Mouse (Mus musculus) common myeloid progenitor, adult 5-6 weeks (primary cell): ENCODE results near the gene Gucy2c. TPM values are rescaled to one million over a fixed set of nuclear protein-coding genes. Genes with fewer than 3 reads are reported as not detected.

Experiments used
- ATAC-seq: replicated peaks from 2 replicates; pipeline ENCODE4 v1.8.0; 2016; ENCODE audit warnings: low read depth, mild to moderate bottlenecking, moderate TSS enrichment, inconsistent platforms; ENCODE audit not compliant: poor library complexity, severe bottlenecking
- total RNA-seq: library from RNA; stranded (forward); fragments of 200-1000, 187-1606 nt; gene quantifications from 2 replicates; pipeline ENCODE4 v1.2.3, GENCODE M21; 2017

Gene Gucy2c
- total RNA-seq, 1 experiment from 2014 or later: 0.37 TPM

DNA sequence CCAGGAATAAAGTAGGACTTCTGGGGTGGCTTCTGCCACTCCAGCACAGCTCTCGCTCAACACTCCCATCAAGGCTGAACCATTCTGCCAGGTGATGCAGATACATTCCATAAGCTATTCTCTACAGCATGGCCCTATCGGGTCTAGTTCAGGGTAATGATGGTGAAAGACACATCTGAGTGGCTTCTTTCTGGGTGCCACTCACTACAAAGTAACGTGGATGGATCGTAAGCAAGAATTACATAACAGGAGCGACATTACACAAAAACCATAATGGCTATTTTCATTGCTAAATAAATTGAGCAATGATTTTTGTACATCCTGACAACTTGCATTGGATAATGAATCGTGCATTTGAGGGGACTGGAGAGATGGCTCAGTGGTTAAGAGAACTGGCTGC lies 106.6 kb downstream of the Gucy2c start:
- no peak for ATAC-seq

DNA sequence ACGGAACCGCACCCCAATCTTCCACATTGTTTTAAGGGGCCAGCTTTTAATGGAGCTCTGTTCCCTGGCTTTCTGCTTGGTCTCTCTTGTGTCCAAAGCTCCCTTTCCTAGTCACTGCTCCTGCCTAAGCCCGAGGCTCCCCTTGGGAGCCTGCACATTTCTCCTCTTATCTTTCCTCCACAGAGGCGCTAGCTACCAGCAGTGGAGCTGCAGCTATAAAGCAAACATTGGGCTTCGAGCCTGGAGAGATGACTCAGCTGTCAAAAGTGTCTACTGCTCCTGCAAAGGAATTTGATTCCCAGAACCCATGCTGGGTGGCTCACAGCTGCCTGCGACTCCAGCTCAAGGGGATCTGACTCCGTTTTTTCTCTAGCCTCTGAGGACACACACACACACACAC lies 109.1 kb downstream of the Gucy2c start:
- peak; percentile 88 for ATAC-seq

DNA sequence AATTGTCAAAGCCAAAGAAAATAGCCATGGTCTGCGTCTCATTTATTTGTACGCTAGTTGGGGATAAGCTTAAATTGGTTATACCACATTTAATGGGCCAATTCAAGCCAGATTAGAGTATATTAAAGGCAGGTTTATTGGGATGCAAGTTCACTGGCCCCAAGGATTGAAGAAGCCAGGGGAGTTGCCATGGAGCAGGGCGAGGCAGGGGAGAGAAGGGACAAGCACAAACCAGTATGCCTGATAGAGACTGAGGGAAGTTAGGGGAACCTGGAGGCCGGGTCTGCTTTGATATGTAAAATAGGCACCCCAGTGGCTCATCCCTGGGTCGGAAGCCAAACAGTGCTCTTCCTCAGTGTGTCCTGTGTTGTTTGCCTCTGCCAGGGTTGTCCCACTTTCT lies 112.3 kb downstream of the Gucy2c start:
- ATAC-seq: no peak

- ATAC-seq: peak; percentile 62
These were observed 113.1 kb downstream of the Gucy2c start for GRCm38 (mm10) chr6:136668266-136668986.

DNA sequence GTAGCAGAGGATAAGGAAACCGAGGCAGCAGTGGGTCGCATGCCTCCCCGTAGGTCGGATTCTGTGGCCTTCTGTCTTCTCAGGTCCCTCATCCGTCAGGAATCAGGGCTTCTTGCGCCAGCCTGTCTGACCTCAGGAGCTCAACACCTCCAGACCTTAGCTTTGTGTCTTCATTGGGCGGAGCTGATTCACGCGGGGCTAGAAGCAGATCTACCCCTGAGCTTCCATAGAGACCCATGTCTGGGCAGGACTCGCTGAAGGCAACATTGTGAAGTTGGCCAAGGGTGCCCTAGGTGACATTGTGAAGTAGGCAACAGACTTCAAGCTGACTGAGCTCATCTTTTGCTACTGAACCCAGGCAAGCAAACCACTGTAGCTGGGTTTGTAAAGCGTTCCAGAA lies 119.5 kb downstream of the Gucy2c start:
- ATAC-seq: no peak

DNA sequence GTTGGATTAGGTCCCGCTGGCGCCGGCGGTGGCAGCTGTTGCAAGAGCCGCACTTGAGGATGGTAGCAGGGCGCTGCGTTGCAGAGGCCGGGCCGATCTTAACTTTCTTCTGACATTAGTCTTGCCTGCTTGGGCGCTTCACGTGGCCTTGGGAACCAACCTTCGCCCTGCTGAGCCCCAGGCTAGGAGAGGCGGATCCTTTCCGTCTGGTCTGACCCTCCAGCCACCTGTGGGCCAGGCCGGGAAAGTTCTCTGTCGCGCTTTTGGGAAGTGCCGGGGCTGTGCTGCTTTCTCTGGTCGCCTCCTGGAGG lies 119.9 kb downstream of the Gucy2c start, which contains the start of gene Plbd1:
Gene Plbd1, minus strand, starts transcription at position 223 of the 311 bp plus-strand sequence.
- peak; percentile 92 for ATAC-seq

DNA sequence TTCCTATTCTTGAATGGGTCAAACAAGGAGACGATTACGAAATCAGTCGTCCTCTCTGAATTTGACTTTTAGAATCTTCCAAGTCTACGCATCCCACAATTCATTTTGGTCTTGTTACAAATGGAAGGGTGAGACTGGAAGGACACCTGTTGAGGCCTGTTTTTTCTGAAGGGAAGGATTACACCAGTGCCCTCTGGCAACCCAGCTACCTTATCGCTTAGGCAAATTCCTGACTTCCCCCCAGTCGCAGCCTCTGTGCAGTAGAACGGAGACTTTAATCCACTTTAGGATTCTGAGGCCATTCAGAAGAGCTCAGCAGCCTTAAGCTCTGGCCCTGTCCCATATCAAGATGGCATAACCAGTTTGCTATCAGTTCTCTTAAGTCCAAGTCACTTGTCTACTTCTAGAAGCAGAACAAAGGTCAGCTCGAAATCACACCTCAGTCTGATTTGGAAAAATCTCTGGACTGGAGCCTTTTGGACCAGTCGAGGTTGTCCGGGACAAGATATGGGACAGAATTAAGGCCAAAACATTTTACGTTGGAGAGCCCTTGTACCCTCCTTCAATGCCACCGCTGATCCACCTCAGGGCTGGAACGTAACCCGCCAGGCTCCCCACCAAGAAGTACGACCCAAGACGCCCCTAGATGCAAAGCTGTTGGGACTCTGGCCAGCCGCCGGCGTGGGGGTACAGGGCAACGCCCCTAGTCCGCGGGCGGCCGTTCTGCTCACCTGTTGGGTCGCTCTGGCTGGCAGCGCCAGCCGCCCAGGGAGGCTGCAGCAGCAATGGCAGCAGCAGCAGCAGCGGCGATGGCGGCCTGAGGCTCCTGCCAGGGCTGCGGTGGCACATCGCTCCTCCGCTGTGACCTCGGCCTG lies 120.5 kb downstream of the Gucy2c start:
- ATAC-seq: no peak

- ATAC-seq: peak; percentile 46; the same call in 1 of the 2 replicates
These were observed 122.3 kb downstream of the Gucy2c start for GRCm38 (mm10) chr6:136659226-136659625.

DNA sequence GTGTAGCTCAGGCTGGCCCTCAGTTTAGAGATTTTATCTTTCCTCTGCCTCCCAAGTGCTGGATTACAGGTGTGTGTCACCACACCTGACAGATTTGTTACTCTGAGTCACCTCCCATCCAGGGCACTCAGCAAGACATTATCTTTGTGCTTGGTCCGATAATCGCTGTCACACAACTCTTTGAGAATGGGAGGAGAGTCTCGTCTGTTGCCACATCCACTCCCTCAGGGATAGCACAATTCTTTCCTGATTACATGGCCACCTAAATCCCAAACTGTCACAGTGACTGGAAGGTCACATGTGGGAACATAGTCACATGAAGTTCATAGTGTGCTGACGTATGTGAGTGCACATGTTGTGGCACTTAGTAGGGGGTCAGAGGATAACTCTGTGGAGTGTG lies 123.3 kb downstream of the Gucy2c start:
- ATAC-seq: no peak

DNA sequence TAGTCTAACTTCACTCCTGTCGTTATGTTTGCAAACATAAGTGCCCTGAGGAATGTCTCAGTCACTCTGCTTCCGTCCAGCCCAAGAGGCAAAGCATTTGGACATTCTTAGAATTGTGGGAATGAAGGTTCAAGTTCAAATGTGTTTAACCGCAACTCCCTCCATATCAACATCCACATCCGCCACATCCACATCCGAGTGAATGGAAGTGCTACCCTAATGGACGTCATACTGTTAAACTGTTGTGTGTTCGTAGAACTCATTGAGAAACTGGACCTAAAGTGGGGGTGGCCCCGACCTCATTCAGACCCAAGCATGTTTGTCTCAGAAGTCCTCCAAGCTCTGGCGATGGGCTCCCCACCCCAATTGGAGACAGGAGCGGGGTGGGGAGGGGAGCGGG lies 125.8 kb downstream of the Gucy2c start:
- no peak for ATAC-seq

- peak; percentile 46 for ATAC-seq
These were observed 127.1 kb downstream of the Gucy2c start for GRCm38 (mm10) chr6:136654470-136654869.

DNA sequence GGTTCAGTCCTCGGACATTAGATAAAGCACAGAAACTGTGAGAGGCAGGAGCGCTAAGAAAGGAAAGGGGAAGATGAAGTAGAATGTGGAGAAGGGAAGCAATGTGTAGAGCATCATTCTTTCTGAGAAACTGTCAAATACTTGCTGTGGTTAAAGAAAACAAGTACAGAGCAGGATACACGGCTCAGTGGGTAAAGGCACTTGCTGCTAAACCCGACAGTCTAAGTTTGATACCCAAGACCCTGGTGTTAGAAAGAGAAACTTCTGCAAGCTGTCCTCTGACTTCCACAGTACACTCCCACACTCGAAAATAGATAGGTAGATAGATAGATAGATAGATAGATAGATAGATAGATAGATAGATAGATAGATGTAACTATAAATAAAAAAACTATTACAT lies 128.2 kb downstream of the Gucy2c start:
- peak; percentile 40 for ATAC-seq

GRCm38 (mm10) chr6:136650664-136651063 lies 130.9 kb downstream of the Gucy2c start:
- no peak for ATAC-seq

GRCm38 (mm10) chr6:136647455-136647861 lies 134.1 kb downstream of the Gucy2c start:
- no peak for ATAC-seq

Other genes starting within 250 kb of the Gucy2c start
- gene Plbd1, start 119.8 kb downstream of the Gucy2c start, total RNA-seq: 5.8 and 9.0 TPM in 2 replicates
- 32.2 and 34.4 TPM in 2 replicates for gene Hist4h4, start 22.6 kb upstream of the Gucy2c start, total RNA-seq
- 36.6 and 48.8 TPM in 2 replicates for gene H2afj, start 26.5 kb upstream of the Gucy2c start, total RNA-seq
- 1.5 and 3.2 TPM in 2 replicates for gene BC049715, start 45.9 kb upstream of the Gucy2c start, total RNA-seq
- 54.6 and 101 TPM in 2 replicates for gene Wbp11, start 46.5 kb upstream of the Gucy2c start, total RNA-seq
- 0.82 TPM in 1 of 2 replicates, not detected in the other for gene Smco3, start 53.7 kb upstream of the Gucy2c start, total RNA-seq
- 11.3 and 14.2 TPM in 2 replicates for gene Art4, start 76.0 kb upstream of the Gucy2c start, total RNA-seq
- not detected in 2 replicates for gene Mgp, start 94.1 kb upstream of the Gucy2c start, total RNA-seq
- 0.32 TPM in 1 of 2 replicates, not detected in the other for gene Erp27, start 140.4 kb upstream of the Gucy2c start, total RNA-seq
- 0.44 TPM in 1 of 2 replicates, not detected in the other for gene Pde6h, start 142.1 kb upstream of the Gucy2c start, total RNA-seq
- gene Arhgdib, start 160.1 kb upstream of the Gucy2c start, total RNA-seq: 551 and 575 TPM in 2 replicates